Mouse (Mus musculus) brain, embryonic 18.5 days (tissue): ENCODE data around the gene H2-M2.
"Not testable (repeated sequence)": the region's sequence is repeated elsewhere in the genome, so short reads cannot be mapped to it uniquely, and the experiment has no call there.

ENCODE experiments used
- DNase-seq: peaks from one replicate; pipeline ENCODE4 v3.0.0-alpha.2; 2012; ENCODE audit warnings: low read depth, low spot score

The H2-M2 gene

GRCm38 (mm10) chr17:37483452-37483851 lies at the start of gene H2-M2:
Gene H2-M2 (minus strand): TSS chr17:37483552.
- no peak for DNase-seq

GRCm38 (mm10) chr17:37525427-37525826 lies 42.1 kb upstream of the H2-M2 start:
- DNase-seq, result not testable (repeated sequence)

- not testable (repeated sequence) for DNase-seq
Measured at GRCm38 (mm10) chr17:37524612-37525011, 41.3 kb upstream of the H2-M2 start.

GRCm38 (mm10) chr17:37507730-37508129 lies 24.4 kb upstream of the H2-M2 start, which contains the start of gene Olfr111:
Gene Olfr111 (plus strand): TSS chr17:37508030.
- DNase-seq, result no peak

- no peak for DNase-seq
Measured at GRCm38 (mm10) chr17:37491930-37492518, 8.7 kb upstream of the H2-M2 start, which contains the start of gene Olfr110. Gene Olfr110 (plus strand): TSS chr17:37492468.

- DNase-seq, result no peak
Measured at GRCm38 (mm10) chr17:37458616-37459015, 24.7 kb downstream of the H2-M2 start, which contains the start of gene Olfr109. Gene Olfr109 (plus strand): TSS chr17:37458916.

- no peak for DNase-seq
Measured at GRCm38 (mm10) chr17:37445180-37445579, 38.2 kb downstream of the H2-M2 start, which contains the start of gene Olfr108. Gene Olfr108 (plus strand): TSS chr17:37445480.
